Mouse (Mus musculus): ENCODE measurements around the gene Drg1. TPM values are rescaled to one million over a fixed set of nuclear protein-coding genes. Genes with fewer than 3 reads are reported as not detected.
"Not testable (repeated sequence)": the region's sequence is repeated elsewhere in the genome, so short reads cannot be mapped to it uniquely, and the experiment has no call there.

Gene Drg1
- total and polyA plus RNA-seq, 2 experiments from 2014 or later = 115 to 201 TPM

GRCm38 (mm10) chr11:3163661-3164060 is 102.6 kb downstream of the Drg1 start:
- 59% methylated on average over 3 of the region's 3 CpGs for WGBS
- H3K4me2 ChIP-seq (ENCODE audit: low read depth); H3K9ac ChIP-seq; H3K27me3 ChIP-seq (ENCODE audit: insufficient read depth, low read length); H3K27ac ChIP-seq (ENCODE audit: low read depth, low read length); H3K36me3 ChIP-seq (ENCODE audit: insufficient read depth); DNase-seq; H3K4me3 ChIP-seq (ENCODE audit: low read depth, low read length); ATAC-seq; H3K4me1 ChIP-seq (ENCODE audit: insufficient read depth): not testable (repeated sequence)
- H3K9me3 ChIP-seq (ENCODE audit: low read length) = peaks cover 20% of the 10 kb centered on the region

DNA sequence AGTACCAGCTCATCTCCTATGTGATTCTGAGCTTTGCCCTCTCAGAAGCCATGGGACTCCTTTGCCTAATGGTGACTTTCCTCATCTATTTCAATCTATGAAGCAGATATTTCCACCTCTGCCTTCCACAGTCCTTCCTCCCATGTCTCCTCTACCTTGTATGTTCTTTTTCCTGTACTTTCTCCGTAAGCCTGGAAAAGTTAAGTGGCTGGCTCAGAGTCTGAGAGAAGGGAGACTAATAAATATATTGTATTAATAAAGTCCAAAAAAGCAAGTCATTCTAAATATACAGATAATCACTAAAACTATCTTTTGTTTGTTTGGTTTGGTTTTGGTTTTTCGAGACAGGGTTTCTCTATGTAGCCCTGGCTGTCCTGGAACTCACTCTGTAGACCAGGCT is 103.1 kb downstream of the Drg1 start:
- ATAC-seq; H3K4me2 ChIP-seq (ENCODE audit: low read depth); H3K27me3 ChIP-seq (ENCODE audit: insufficient read depth, low read length); H3K27ac ChIP-seq (ENCODE audit: low read depth, low read length); H3K36me3 ChIP-seq (ENCODE audit: insufficient read depth); H3K9ac ChIP-seq; H3K4me1 ChIP-seq (ENCODE audit: insufficient read depth); H3K4me3 ChIP-seq (ENCODE audit: low read depth, low read length); DNase-seq: not testable (repeated sequence)
- peaks cover 20% of the 10 kb centered on the region for H3K9me3 ChIP-seq (ENCODE audit: low read length)
- 88% methylated on average over 2 of the region's 2 CpGs for WGBS

DNA sequence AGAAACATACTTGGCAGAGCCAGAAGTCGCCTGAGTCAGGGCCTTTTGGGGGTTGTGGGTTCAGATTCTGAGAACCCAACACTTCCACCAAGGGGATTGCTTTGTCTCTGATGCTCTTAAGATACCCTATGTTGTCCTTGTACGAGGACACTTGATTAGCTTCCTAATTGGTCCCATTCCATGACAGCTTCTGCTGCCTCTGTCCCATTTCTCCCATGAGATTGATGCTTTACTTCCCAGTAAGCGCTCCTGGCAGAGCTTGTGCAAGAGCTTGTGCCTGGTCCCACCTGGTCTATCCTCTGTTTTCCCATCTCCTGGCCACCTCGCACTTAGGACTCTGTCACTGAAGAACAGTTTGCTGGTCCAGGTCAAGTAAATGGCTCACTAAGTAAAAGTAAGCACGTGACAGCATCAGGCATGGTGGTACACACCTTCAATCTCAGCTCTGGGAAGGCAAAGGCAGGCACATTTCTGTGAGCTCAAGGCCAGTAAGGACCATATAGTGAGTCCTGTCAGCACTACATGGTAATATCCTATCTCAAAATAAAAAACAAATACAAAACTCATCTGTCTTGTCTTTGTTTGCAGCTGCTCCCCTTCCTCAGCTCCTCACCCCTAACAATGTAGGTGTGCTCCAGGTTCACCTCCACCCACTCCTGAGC is 103.8 kb downstream of the Drg1 start:
- not testable (repeated sequence) for H3K4me2 ChIP-seq (ENCODE audit: low read depth); DNase-seq; H3K4me1 ChIP-seq (ENCODE audit: insufficient read depth); H3K9ac ChIP-seq; H3K27ac ChIP-seq (ENCODE audit: low read depth, low read length); H3K27me3 ChIP-seq (ENCODE audit: insufficient read depth, low read length); H3K4me3 ChIP-seq (ENCODE audit: low read depth, low read length); H3K36me3 ChIP-seq (ENCODE audit: insufficient read depth)
- WGBS = 69% methylated on average over 5 of the region's 5 CpGs
- ATAC-seq = 0 out of 2 replicates have a peak, but pooled peaks have one; percentile 9
- peaks cover 14% of the 10 kb centered on the region for H3K9me3 ChIP-seq (ENCODE audit: low read length)

DNA sequence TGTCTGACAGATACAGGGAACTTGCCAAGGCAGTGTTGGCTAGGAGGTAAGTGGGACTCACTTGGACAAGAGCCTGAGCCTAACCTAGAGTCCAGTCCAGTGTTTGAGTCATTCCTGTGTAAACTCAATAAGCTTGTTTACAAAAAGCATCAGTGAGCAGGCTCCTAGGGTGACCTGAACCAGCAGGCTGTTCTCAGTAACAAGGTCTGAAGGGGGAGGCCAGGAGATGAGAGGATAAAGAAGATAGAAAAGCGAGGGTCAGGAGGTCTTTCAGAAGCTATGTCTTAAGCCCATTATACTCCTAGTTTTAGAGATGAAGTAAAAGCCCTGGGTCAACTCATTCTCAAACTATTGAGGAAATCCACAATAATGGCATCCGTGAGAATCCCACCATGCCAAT is 104.8 kb downstream of the Drg1 start:
- H3K4me2 ChIP-seq (ENCODE audit: low read depth); H3K27me3 ChIP-seq (ENCODE audit: insufficient read depth, low read length); H3K36me3 ChIP-seq (ENCODE audit: insufficient read depth); H3K4me1 ChIP-seq (ENCODE audit: insufficient read depth); H3K9ac ChIP-seq; H3K27ac ChIP-seq (ENCODE audit: low read depth, low read length); DNase-seq; H3K4me3 ChIP-seq (ENCODE audit: low read depth, low read length); ATAC-seq: not testable (repeated sequence)
- peaks cover 11% of the 10 kb centered on the region for H3K9me3 ChIP-seq (ENCODE audit: low read length)
- 50% methylated on average over 1 of the region's 2 CpGs for WGBS

DNA sequence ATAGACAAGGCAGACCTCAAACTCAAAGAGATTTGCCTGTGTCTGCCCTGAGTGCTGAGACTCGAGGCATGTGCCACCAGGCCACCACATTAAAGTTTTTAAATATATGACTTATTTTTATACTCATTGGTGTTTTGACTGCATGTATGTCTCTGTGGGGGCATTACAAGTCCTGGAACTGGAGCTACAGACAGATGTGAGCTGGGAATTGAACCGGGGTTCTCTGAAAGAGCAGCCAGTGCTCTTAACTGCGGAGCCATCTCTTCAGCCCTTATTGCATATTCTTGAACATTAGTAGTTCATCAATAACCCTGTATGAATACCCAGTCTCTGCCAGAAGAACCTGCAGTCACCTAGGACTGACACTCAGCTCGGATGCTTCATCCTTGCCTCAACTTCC is 107.4 kb downstream of the Drg1 start:
- H3K27ac ChIP-seq (ENCODE audit: low read depth, low read length); H3K4me1 ChIP-seq (ENCODE audit: insufficient read depth); H3K4me3 ChIP-seq (ENCODE audit: low read depth, low read length); H3K4me2 ChIP-seq (ENCODE audit: low read depth); H3K9ac ChIP-seq; H3K27me3 ChIP-seq (ENCODE audit: insufficient read depth, low read length); ATAC-seq; DNase-seq; H3K9me3 ChIP-seq (ENCODE audit: low read length); H3K36me3 ChIP-seq (ENCODE audit: insufficient read depth): not testable (repeated sequence)
- WGBS = 91% methylated on average over 4 of the region's 4 CpGs

- DNase-seq; H3K9ac ChIP-seq; H3K27me3 ChIP-seq (ENCODE audit: insufficient read depth, low read length); H3K4me2 ChIP-seq (ENCODE audit: low read depth); H3K36me3 ChIP-seq (ENCODE audit: insufficient read depth); H3K27ac ChIP-seq (ENCODE audit: low read depth, low read length); H3K4me3 ChIP-seq (ENCODE audit: low read depth, low read length); ATAC-seq; H3K4me1 ChIP-seq (ENCODE audit: insufficient read depth): not testable (repeated sequence)
- H3K9me3 ChIP-seq (ENCODE audit: low read length) = peaks cover 11% of the 10 kb centered on the region; the same call in 1 of the 2 replicates
- 94% methylated on average over 6 of the region's 6 CpGs for WGBS
Measured at GRCm38 (mm10) chr11:3157996-3158395, 108.2 kb downstream of the Drg1 start.

- not testable (repeated sequence) for H3K27ac ChIP-seq (ENCODE audit: low read depth, low read length); H3K36me3 ChIP-seq (ENCODE audit: insufficient read depth); H3K9me3 ChIP-seq (ENCODE audit: low read length); DNase-seq; H3K4me2 ChIP-seq (ENCODE audit: low read depth); H3K4me1 ChIP-seq (ENCODE audit: insufficient read depth); H3K27me3 ChIP-seq (ENCODE audit: insufficient read depth, low read length); H3K4me3 ChIP-seq (ENCODE audit: low read depth, low read length); H3K9ac ChIP-seq
- ATAC-seq = peak; percentile 2; the same call in 1 of the 2 replicates
- WGBS = 75% methylated on average over 2 of the region's 3 CpGs
Measured at GRCm38 (mm10) chr11:3156991-3157390, 109.2 kb downstream of the Drg1 start.

- H3K4me2 ChIP-seq (ENCODE audit: low read depth); H3K36me3 ChIP-seq (ENCODE audit: insufficient read depth); H3K4me1 ChIP-seq (ENCODE audit: insufficient read depth); H3K27ac ChIP-seq (ENCODE audit: low read depth, low read length); H3K9ac ChIP-seq; DNase-seq; H3K4me3 ChIP-seq (ENCODE audit: low read depth, low read length); H3K9me3 ChIP-seq (ENCODE audit: low read length); H3K27me3 ChIP-seq (ENCODE audit: insufficient read depth, low read length): not testable (repeated sequence)
- 77% methylated on average over 1 of the region's 1 CpGs for WGBS
- peak; percentile 23 for ATAC-seq
Measured at GRCm38 (mm10) chr11:3153666-3154397, 112.4 kb downstream of the Drg1 start.

GRCm38 (mm10) chr11:3151358-3151757 is 114.9 kb downstream of the Drg1 start:
- not testable (repeated sequence) for H3K9me3 ChIP-seq (ENCODE audit: low read length); H3K27ac ChIP-seq (ENCODE audit: low read depth, low read length); H3K4me3 ChIP-seq (ENCODE audit: low read depth, low read length); H3K9ac ChIP-seq; H3K36me3 ChIP-seq (ENCODE audit: insufficient read depth); H3K27me3 ChIP-seq (ENCODE audit: insufficient read depth, low read length); H3K4me2 ChIP-seq (ENCODE audit: low read depth); DNase-seq; H3K4me1 ChIP-seq (ENCODE audit: insufficient read depth)
- 91% methylated on average over 4 of the region's 4 CpGs for WGBS
- ATAC-seq = 0 out of 2 replicates have a peak, but pooled peaks have one; percentile 15

- not testable (repeated sequence) for H3K36me3 ChIP-seq (ENCODE audit: insufficient read depth); H3K9me3 ChIP-seq (ENCODE audit: low read length); H3K27ac ChIP-seq (ENCODE audit: low read depth, low read length); H3K9ac ChIP-seq; ATAC-seq; H3K4me3 ChIP-seq (ENCODE audit: low read depth, low read length); DNase-seq; H3K4me1 ChIP-seq (ENCODE audit: insufficient read depth); H3K4me2 ChIP-seq (ENCODE audit: low read depth); H3K27me3 ChIP-seq (ENCODE audit: insufficient read depth, low read length)
- 96% methylated on average over 12 of the region's 12 CpGs for WGBS
Measured at GRCm38 (mm10) chr11:3150677-3151003, 115.6 kb downstream of the Drg1 start.

All from forebrain, postnatal 0 days (tissue).